Mouse (Mus musculus): ENCODE measurements at regions not wholly inside any gene's neighbourhood (a gene's known extent, or its start where the extent isn't known, plus 50 kb on each side); places are given as distances from the start of the nearest gene placed in this dataset.

GRCm38 (mm10) chr1:73088494-73088893 lies 72.8 kb upstream of the Tnp1 start:
- no peaks in the 10 kb centered on the region for H3K4me1 ChIP-seq (ENCODE audit: control insufficient read depth, insufficient read depth, low read length)
- H3K36me3 ChIP-seq (ENCODE audit: control insufficient read depth, insufficient read depth, low read length): no peaks in the 10 kb centered on the region
- ATAC-seq: no peak
- H3K27me3 ChIP-seq (replicated peaks; ENCODE audit: control insufficient read depth, insufficient read depth, low read length): no peaks in the 10 kb centered on the region
- no peaks in the 10 kb centered on the region for H3K9me3 ChIP-seq (ENCODE audit: control insufficient read depth, low read length)
- H3K27ac ChIP-seq (ENCODE audit: low read length): no peak overlapping the region
- no peak overlapping the region for H3K9ac ChIP-seq (ENCODE audit: low read depth, low read length)
- WGBS: 24% methylated on average over 2 of the region's 2 CpGs
- H3K4me2 ChIP-seq (ENCODE audit: low read depth, low read length): no peak overlapping the region
- H3K4me3 ChIP-seq (ENCODE audit: low read length): no peak overlapping the region

- ATAC-seq: no peak
- Histone ChIP-seq H3K4me3 (ENCODE audit: low read length) (no peak overlapping the region), H3K4me2 (ENCODE audit: low read depth, low read length) (no peak overlapping the region)
Measured at GRCm38 (mm10) chr1:73084946-73085345, 69.2 kb upstream of the Tnp1 start.

GRCm38 (mm10) chr1:73083396-73083795 lies 67.7 kb upstream of the Tnp1 start:
- Histone ChIP-seq H3K4me3 (ENCODE audit: low read length) (no peak overlapping the region), H3K9me3 (ENCODE audit: control insufficient read depth, low read length) (no peaks in the 10 kb centered on the region), H3K4me2 (ENCODE audit: low read depth, low read length) (no peak overlapping the region), H3K27me3 (replicated peaks; ENCODE audit: control insufficient read depth, insufficient read depth, low read length) (no peaks in the 10 kb centered on the region), H3K36me3 (ENCODE audit: control insufficient read depth, insufficient read depth, low read length) (no peaks in the 10 kb centered on the region), H3K4me1 (ENCODE audit: control insufficient read depth, insufficient read depth, low read length) (no peaks in the 10 kb centered on the region), H3K27ac (ENCODE audit: low read length) (no peak overlapping the region), H3K9ac (ENCODE audit: low read depth, low read length) (no peak overlapping the region)
- no peak for ATAC-seq
- 68% methylated on average over 3 of the region's 3 CpGs for WGBS

More at GRCm38 (mm10) chr1:73084946-73085345, 69.2 kb upstream of the Tnp1 start:
- Histone ChIP-seq H3K27me3 (replicated peaks; ENCODE audit: control insufficient read depth, insufficient read depth, low read length) (no peaks in the 10 kb centered on the region), H3K9me3 (ENCODE audit: control insufficient read depth, low read length) (no peaks in the 10 kb centered on the region), H3K36me3 (ENCODE audit: control insufficient read depth, insufficient read depth, low read length) (no peaks in the 10 kb centered on the region), H3K9ac (ENCODE audit: low read depth, low read length) (no peak overlapping the region), H3K4me1 (ENCODE audit: control insufficient read depth, insufficient read depth, low read length) (no peaks in the 10 kb centered on the region), H3K27ac (ENCODE audit: low read length) (no peak overlapping the region)
- 42% methylated on average over 2 of the region's 2 CpGs for WGBS

- H3K36me3 ChIP-seq (ENCODE audit: control insufficient read depth, insufficient read depth, low read length): no peaks in the 10 kb centered on the region
- 77% methylated on average over 2 of the region's 2 CpGs for WGBS
- H3K4me1 ChIP-seq (ENCODE audit: control insufficient read depth, insufficient read depth, low read length): no peaks in the 10 kb centered on the region
- no peak overlapping the region for H3K4me3 ChIP-seq (ENCODE audit: low read length)
- no peaks in the 10 kb centered on the region for H3K27me3 ChIP-seq (replicated peaks; ENCODE audit: control insufficient read depth, insufficient read depth, low read length)
- no peak overlapping the region for H3K4me2 ChIP-seq (ENCODE audit: low read depth, low read length)
- no peak for ATAC-seq
- no peaks in the 10 kb centered on the region for H3K9me3 ChIP-seq (ENCODE audit: control insufficient read depth, low read length)
- no peak overlapping the region for H3K27ac ChIP-seq (ENCODE audit: low read length)
- no peak overlapping the region for H3K9ac ChIP-seq (ENCODE audit: low read depth, low read length)
Measured at GRCm38 (mm10) chr1:73079518-73079917, 63.8 kb upstream of the Tnp1 start.

GRCm38 (mm10) chr1:73077156-73077555 lies 61.4 kb upstream of the Tnp1 start:
- no peaks in the 10 kb centered on the region for H3K9me3 ChIP-seq (ENCODE audit: control insufficient read depth, low read length)
- WGBS: 84% methylated on average over 4 of the region's 4 CpGs
- no peaks in the 10 kb centered on the region for H3K27me3 ChIP-seq (replicated peaks; ENCODE audit: control insufficient read depth, insufficient read depth, low read length)
- no peak overlapping the region; the same call in 1 of the 2 replicates for H3K4me2 ChIP-seq (ENCODE audit: low read depth, low read length)
- H3K4me1 ChIP-seq (ENCODE audit: control insufficient read depth, insufficient read depth, low read length): no peaks in the 10 kb centered on the region
- no peak for ATAC-seq
- no peak overlapping the region for H3K27ac ChIP-seq (ENCODE audit: low read length)
- H3K9ac ChIP-seq (ENCODE audit: low read depth, low read length): no peak overlapping the region
- H3K36me3 ChIP-seq (ENCODE audit: control insufficient read depth, insufficient read depth, low read length): no peaks in the 10 kb centered on the region
- H3K4me3 ChIP-seq (ENCODE audit: low read length): no peak overlapping the region

GRCm38 (mm10) chr1:73075699-73076373 lies 60.1 kb upstream of the Tnp1 start:
- Histone ChIP-seq H3K27me3 (replicated peaks; ENCODE audit: control insufficient read depth, insufficient read depth, low read length) (no peaks in the 10 kb centered on the region), H3K36me3 (ENCODE audit: control insufficient read depth, insufficient read depth, low read length) (no peaks in the 10 kb centered on the region), H3K9me3 (ENCODE audit: control insufficient read depth, low read length) (no peaks in the 10 kb centered on the region), H3K4me2 (ENCODE audit: low read depth, low read length) (no peak overlapping the region), H3K9ac (ENCODE audit: low read depth, low read length) (no peak overlapping the region), H3K4me3 (ENCODE audit: low read length) (no peak overlapping the region), H3K27ac (ENCODE audit: low read length) (no peak overlapping the region), H3K4me1 (ENCODE audit: control insufficient read depth, insufficient read depth, low read length) (no peaks in the 10 kb centered on the region)
- 86% methylated on average over 6 of the region's 6 CpGs for WGBS
- no peak for ATAC-seq

- no peaks in the 10 kb centered on the region for H3K9me3 ChIP-seq (ENCODE audit: control insufficient read depth, low read length)
- H3K27me3 ChIP-seq (replicated peaks; ENCODE audit: control insufficient read depth, insufficient read depth, low read length): no peaks in the 10 kb centered on the region
- no peak overlapping the region for H3K4me2 ChIP-seq (ENCODE audit: low read depth, low read length)
- 73% methylated on average over 2 of the region's 2 CpGs for WGBS
- H3K4me1 ChIP-seq (ENCODE audit: control insufficient read depth, insufficient read depth, low read length): no peaks in the 10 kb centered on the region
- H3K27ac ChIP-seq (ENCODE audit: low read length): no peak overlapping the region
- H3K36me3 ChIP-seq (ENCODE audit: control insufficient read depth, insufficient read depth, low read length): no peaks in the 10 kb centered on the region
- no peak overlapping the region for H3K9ac ChIP-seq (ENCODE audit: low read depth, low read length)
- no peak overlapping the region for H3K4me3 ChIP-seq (ENCODE audit: low read length)
- ATAC-seq: no peak
Measured at GRCm38 (mm10) chr1:73075159-73075558, 59.5 kb upstream of the Tnp1 start.

GRCm38 (mm10) chr1:73074525-73074924 lies 58.8 kb upstream of the Tnp1 start:
- Histone ChIP-seq H3K4me1 (ENCODE audit: control insufficient read depth, insufficient read depth, low read length) (no peaks in the 10 kb centered on the region), H3K27ac (ENCODE audit: low read length) (no peak overlapping the region), H3K27me3 (replicated peaks; ENCODE audit: control insufficient read depth, insufficient read depth, low read length) (no peaks in the 10 kb centered on the region), H3K4me2 (ENCODE audit: low read depth, low read length) (no peak overlapping the region), H3K9me3 (ENCODE audit: control insufficient read depth, low read length) (no peaks in the 10 kb centered on the region), H3K36me3 (ENCODE audit: control insufficient read depth, insufficient read depth, low read length) (no peaks in the 10 kb centered on the region), H3K9ac (ENCODE audit: low read depth, low read length) (no peak overlapping the region), H3K4me3 (ENCODE audit: low read length) (no peak overlapping the region)
- no peak for ATAC-seq
- WGBS: 87% methylated on average over 3 of the region's 3 CpGs

GRCm38 (mm10) chr1:73072237-73072904 lies 56.7 kb upstream of the Tnp1 start:
- WGBS: 55% methylated on average over 5 of the region's 5 CpGs
- 0 out of 2 replicates have a peak, but pooled peaks have one; percentile 58 for ATAC-seq
- no peak overlapping the region for H3K4me3 ChIP-seq (ENCODE audit: low read length)
- no peak overlapping the region for H3K9ac ChIP-seq (ENCODE audit: low read depth, low read length)
- no peaks in the 10 kb centered on the region for H3K9me3 ChIP-seq (ENCODE audit: control insufficient read depth, low read length)
- H3K27me3 ChIP-seq (replicated peaks; ENCODE audit: control insufficient read depth, insufficient read depth, low read length): no peaks in the 10 kb centered on the region
- no peaks in the 10 kb centered on the region for H3K36me3 ChIP-seq (ENCODE audit: control insufficient read depth, insufficient read depth, low read length)
- no peak overlapping the region for H3K4me2 ChIP-seq (ENCODE audit: low read depth, low read length)
- no peaks in the 10 kb centered on the region for H3K4me1 ChIP-seq (ENCODE audit: control insufficient read depth, insufficient read depth, low read length)
- no peak overlapping the region for H3K27ac ChIP-seq (ENCODE audit: low read length)
